Mouse (Mus musculus): ENCODE data around the gene Gm9602. TPM values are rescaled to one million over a fixed set of nuclear protein-coding genes. Genes with fewer than 3 reads are reported as not detected.
"Not testable (repeated sequence)": the region's sequence is repeated elsewhere in the genome, so short reads cannot be mapped to it uniquely, and the experiment has no call there.

The Gm9602 gene
- not detected for total RNA-seq (2021)

GRCm38 (mm10) chr14:4776037-4776436 is at the start of gene Gm9602:
Gene Gm9602, plus strand, starts transcription at chr14:4776337.
- not testable (repeated sequence) for DNase-seq

GRCm38 (mm10) chr14:4806421-4806820 is 30.3 kb downstream of the Gm9602 start:
- DNase-seq: not testable (repeated sequence)

- DNase-seq: not testable (repeated sequence)
Measured at GRCm38 (mm10) chr14:4821950-4822349, 45.8 kb downstream of the Gm9602 start.

Other genes with a start within 250 kb of the Gm9602 start
- gene Gm3047, start 220.9 kb upstream of the Gm9602 start, total RNA-seq (2021): not detected
- gene Gm8159, start 144.0 kb upstream of the Gm9602 start, total RNA-seq (2021): under 1 TPM in 1 of 2 experiments, not detected in 1; 0.50 TPM
- not detected for gene Gm3239, start 112.1 kb upstream of the Gm9602 start, total RNA-seq (2021)
- not detected for gene Gm7876, start 67.1 kb upstream of the Gm9602 start, total RNA-seq (2021)
- gene Gm3252, start 49.6 kb upstream of the Gm9602 start, total RNA-seq (2021): under 1 TPM in 1 of 2 experiments, not detected in 1; 0.20 TPM
- gene Gm3269, start 61.8 kb downstream of the Gm9602 start, total RNA-seq (2021): not detected
- 10 to 100 TPM in 1 of 2 experiments, 1 to 10 TPM in 1; 8.9 to 13.8 TPM for gene Gm3264, start 79.2 kb downstream of the Gm9602 start, total RNA-seq (2021)
- not detected for gene Gm3278, start 116.1 kb downstream of the Gm9602 start, total RNA-seq (2021)
- gene Gm8297, start 207.6 kb downstream of the Gm9602 start, total RNA-seq (2021): not detected
- under 1 TPM in 1 of 2 experiments, not detected in 1; 0.82 TPM for gene Gm3298, start 239.6 kb downstream of the Gm9602 start, total RNA-seq (2021)

Measured in layer of hippocampus, postnatal 36 days (tissue).